Mouse (Mus musculus): ENCODE data around the gene Begain. TPM values are rescaled to one million over a fixed set of nuclear protein-coding genes. Genes with fewer than 3 reads are reported as not detected.

Begain gene
- total and polyA plus RNA-seq, 3 experiments: not detected

- no peaks in the 10 kb centered on the region for H3K27me3 ChIP-seq (ENCODE audit: control insufficient read depth in 1 of 2, insufficient read depth in 2 of 2, low read length in 2 of 2)
- H3K4me1 ChIP-seq (ENCODE audit: control insufficient read depth in 1 of 2, insufficient read depth in 2 of 2, low read length in 2 of 2): no peaks in the 10 kb centered on the region
- H3K79me2 ChIP-seq (ENCODE audit: control insufficient read depth, insufficient read depth, low read length, poor library complexity): no peaks in the 10 kb centered on the region
- DNase-seq (ENCODE audit: low read depth, low spot score): no peak
- no peak overlapping the region for H3K9ac ChIP-seq (ENCODE audit: control insufficient read depth, low read depth, low read length, poor library complexity, severe bottlenecking)
- no peaks in the 10 kb centered on the region for H3K36me3 ChIP-seq (ENCODE audit: control insufficient read depth in 1 of 2, insufficient read depth in 2 of 2, low read length in 2 of 2)
- no peak overlapping the region for H3K27ac ChIP-seq (ENCODE audit: control insufficient read depth, low read depth, low read length)
- H3K4me3 ChIP-seq (ENCODE audit: control insufficient read depth in 1 of 2, insufficient read depth in 1 of 2, low read depth in 2 of 2, low read length in 2 of 2): no peak overlapping the region
- H3K9me3 ChIP-seq (replicated peaks; ENCODE audit: insufficient read depth, low read length): no peaks in the 10 kb centered on the region
- TF ChIP-seq CHD2 (IDR thresholded peaks at IDR 0.05; ENCODE audit: low read length): no peak
- no peak for TF ChIP-seq GATA1 (IDR thresholded peaks at IDR 0.05; ENCODE audit: low read depth, low read length)
- no peak for TF ChIP-seq NRF1 (IDR thresholded peaks at IDR 0.05; ENCODE audit: insufficient read depth, low read depth, low read length, poor library complexity, severe bottlenecking)
- TF ChIP-seq HCFC1 (IDR thresholded peaks at IDR 0.05; ENCODE audit: low read depth, low read length): no peak
- no peak for TF ChIP-seq NELFE (IDR thresholded peaks at IDR 0.05; ENCODE audit: low read depth, low read length)
- TF ChIP-seq GABPA (IDR thresholded peaks at IDR 0.05; ENCODE audit: low read depth, low read length): no peak
- no peak for TF ChIP-seq SMC3 (IDR thresholded peaks at IDR 0.05; ENCODE audit: low read depth, low read length)
- TF ChIP-seq BHLHE40 (IDR thresholded peaks at IDR 0.05; ENCODE audit: borderline replicate concordance, low read depth, low read length): no peak
- no peak for TF ChIP-seq CHD1 (IDR thresholded peaks at IDR 0.05; ENCODE audit: low read depth, low read length)
- TF ChIP-seq JUND (IDR thresholded peaks at IDR 0.05; ENCODE audit: low read depth, low read length): no peak
- TF ChIP-seq POLR2AphosphoS2 (IDR thresholded peaks at IDR 0.05; ENCODE audit: low read length): no peak
- no peak for TF ChIP-seq CTCF (IDR thresholded peaks at IDR 0.05 in 2 of 3, conservative IDR thresholded peaks at IDR 0.05 in 1 of 3; ENCODE audit: control insufficient read depth in 1 of 3, insufficient read depth in 1 of 3, low read depth in 2 of 3, low read length in 3 of 3, poor library complexity in 1 of 3, severe bottlenecking in 1 of 3)
- TF ChIP-seq SIN3A (IDR thresholded peaks at IDR 0.05; ENCODE audit: low read length): no peak
- no peak for TF ChIP-seq MYB (IDR thresholded peaks at IDR 0.05; ENCODE audit: low read depth, low read length)
- no peak for TF ChIP-seq ETS1 (IDR thresholded peaks at IDR 0.05; ENCODE audit: low read depth, low read length)
- TF ChIP-seq RCOR1 (IDR thresholded peaks at IDR 0.05; ENCODE audit: low read depth, low read length): no peak
- no peak for TF ChIP-seq POLR2AphosphoS5 (IDR thresholded peaks at IDR 0.05; ENCODE audit: borderline replicate concordance, low read depth, low read length)
- TF ChIP-seq KAT2A (conservative IDR thresholded peaks at IDR 0.05; ENCODE audit: low read depth, low read length): no peak
- no peak for TF ChIP-seq E2F4 (IDR thresholded peaks at IDR 0.05; ENCODE audit: borderline replicate concordance, low read depth, low read length)
- no peak for TF ChIP-seq ZNF384 (IDR thresholded peaks at IDR 0.05; ENCODE audit: low read depth, low read length)
Observed at GRCm38 (mm10) chr12:109085674-109086073, 17.7 kb upstream of the Begain start.

GRCm38 (mm10) chr12:109085046-109085445, 17.0 kb upstream of the Begain start:
- Histone ChIP-seq H3K9me3 (replicated peaks; ENCODE audit: insufficient read depth, low read length) (no peaks in the 10 kb centered on the region), H3K4me1 (ENCODE audit: control insufficient read depth in 1 of 2, insufficient read depth in 2 of 2, low read length in 2 of 2) (no peaks in the 10 kb centered on the region), H3K27me3 (ENCODE audit: control insufficient read depth in 1 of 2, insufficient read depth in 2 of 2, low read length in 2 of 2) (no peaks in the 10 kb centered on the region), H3K27ac (ENCODE audit: control insufficient read depth, low read depth, low read length) (no peak overlapping the region), H3K9ac (ENCODE audit: control insufficient read depth, low read depth, low read length, poor library complexity, severe bottlenecking) (no peak overlapping the region), H3K36me3 (ENCODE audit: control insufficient read depth in 1 of 2, insufficient read depth in 2 of 2, low read length in 2 of 2) (no peaks in the 10 kb centered on the region), H3K4me3 (ENCODE audit: control insufficient read depth in 1 of 2, insufficient read depth in 1 of 2, low read depth in 2 of 2, low read length in 2 of 2) (no peak overlapping the region), H3K79me2 (ENCODE audit: control insufficient read depth, insufficient read depth, low read length, poor library complexity) (no peaks in the 10 kb centered on the region)
- TF ChIP-seq NELFE (IDR thresholded peaks at IDR 0.05; ENCODE audit: low read depth, low read length) (no peak), MXI1 (IDR thresholded peaks at IDR 0.05; ENCODE audit: low read depth, low read length) (no peak), GATA1 (IDR thresholded peaks at IDR 0.05; ENCODE audit: low read depth, low read length) (no peak), ZNF384 (IDR thresholded peaks at IDR 0.05; ENCODE audit: low read depth, low read length) (no peak), EP300 (IDR thresholded peaks at IDR 0.05; ENCODE audit: low read depth in 1 of 2, low read length in 2 of 2) (no peak), HCFC1 (IDR thresholded peaks at IDR 0.05; ENCODE audit: low read depth, low read length) (no peak), ZC3H11A (IDR thresholded peaks at IDR 0.05; ENCODE audit: low read depth, low read length) (no peak), POLR2AphosphoS2 (IDR thresholded peaks at IDR 0.05; ENCODE audit: low read length) (no peak), RCOR1 (IDR thresholded peaks at IDR 0.05; ENCODE audit: low read depth, low read length) (no peak), MEF2A (IDR thresholded peaks at IDR 0.05; ENCODE audit: extremely low read depth, insufficient replicate concordance, low read depth, low read length, poor library complexity, severe bottlenecking) (no peak), MAFK (IDR thresholded peaks at IDR 0.05; ENCODE audit: borderline replicate concordance, low read depth, low read length) (no peak), RAD21 (IDR thresholded peaks at IDR 0.05; ENCODE audit: low read depth, low read length) (no peak), USF2 (IDR thresholded peaks at IDR 0.05; ENCODE audit: borderline replicate concordance in 1 of 2, insufficient read depth in 1 of 2, low read depth in 1 of 2, low read length in 2 of 2) (no peak)
- no peak for DNase-seq (ENCODE audit: low read depth, low spot score)

Measured in MEL (cell line).